Mouse (Mus musculus) ES-E14 (cell line): ENCODE results near the gene Tomm7. TPM values are rescaled to one million over a fixed set of nuclear protein-coding genes. Genes with fewer than 3 reads are reported as not detected.

Experiments
- DNase-seq: peaks from one replicate; pipeline ENCODE4 v3.0.0-alpha.2; 2013; ENCODE audit warnings: low read depth, low spot score
- H3K27ac ChIP-seq: 2 replicates; pipeline ENCODE4 v1.5.1; 2012; ENCODE audit warnings: low read depth, mild to moderate bottlenecking, low read length, moderate library complexity, mixed read lengths; ENCODE audit not compliant: poor library complexity, insufficient read depth, severe bottlenecking
- H3K36me3 ChIP-seq: 2 replicates; pipeline ENCODE4 v1.6.1; 2012; ENCODE audit warnings: mild to moderate bottlenecking, low read length, moderate library complexity, mixed read lengths; ENCODE audit not compliant: control insufficient read depth, poor library complexity, insufficient read depth, severe bottlenecking
- H3K4me1 ChIP-seq, 2 experiments: fragments of 150-350 bp in 1 of 2; sonication (generic) in 1 of 2; 2 replicates each; pipeline ENCODE4 v1.6.1; 2012; ENCODE audit warnings: low read length in 2 of 2, mild to moderate bottlenecking in 1 of 2, mixed read lengths in 1 of 2; ENCODE audit not compliant: control insufficient read depth in 2 of 2, insufficient read depth in 2 of 2, poor library complexity in 1 of 2
- H3K4me3 ChIP-seq, 2 experiments: fragments of 150-350 bp in 1 of 2; sonication (generic) in 1 of 2; 2 replicates each; pipeline ENCODE4 v1.5.1; 2012; ENCODE audit warnings: low read length in 2 of 2, low read depth in 1 of 2, mild to moderate bottlenecking in 1 of 2, mixed read lengths in 1 of 2; ENCODE audit not compliant: insufficient read depth in 1 of 2, poor library complexity in 1 of 2, severe bottlenecking in 1 of 2
- H3K9ac ChIP-seq: 2 replicates; pipeline ENCODE4 v1.6.1; 2012; ENCODE audit warnings: low read depth, mild to moderate bottlenecking, low read length, mixed read lengths; ENCODE audit not compliant: poor library complexity, insufficient read depth, severe bottlenecking
- H3K9me3 ChIP-seq: fragments of 150-350 bp; sonication (generic); 2 replicates; pipeline ENCODE4 v1.6.1; 2012; ENCODE audit warnings: low read depth, mild to moderate bottlenecking, low read length; ENCODE audit not compliant: control insufficient read depth, insufficient read depth
- CHD2 ChIP-seq: IDR thresholded peaks from 2 replicates; pipeline ENCODE4 v1.6.1; 2014; ENCODE audit warnings: mild to moderate bottlenecking, low read depth, low read length, inconsistent platforms
- HCFC1 ChIP-seq: IDR thresholded peaks from 2 replicates; pipeline ENCODE4 v1.6.1; 2012; ENCODE audit warnings: low read length, inconsistent platforms, borderline replicate concordance; ENCODE audit not compliant: insufficient read depth
- MAFK ChIP-seq: IDR thresholded peaks from 2 replicates; pipeline ENCODE4 v1.6.1; 2014; ENCODE audit warnings: mild to moderate bottlenecking, low read depth, low read length, inconsistent platforms; ENCODE audit not compliant: insufficient read depth
- ZC3H11A ChIP-seq: IDR thresholded peaks from 2 replicates; pipeline ENCODE4 v1.6.1; 2012; ENCODE audit warnings: low read depth, mild to moderate bottlenecking, inconsistent platforms, low read length, borderline replicate concordance
- ZNF384 ChIP-seq: IDR thresholded peaks from 2 replicates; pipeline ENCODE4 v1.6.1; 2012; ENCODE audit warnings: low read depth, low read length, inconsistent platforms
- in situ Hi-C, 2 experiments: fragments of 600-800 bp; cut with MboI; formaldehyde crosslinking; loops; one replicate each; pipeline ENCODE4 v1.15.1; 2025; ENCODE audit warnings: low sequenced_read_pairs in 2 of 2, inconsistent platforms in 1 of 2; ENCODE audit not compliant: unreplicated experiment in 2 of 2
- total RNA-seq: library from RNA; depleted of rRNA; stranded (reverse); fragments of 300-350 nt; gene quantifications from 2 replicates; pipeline ENCODE4 v1.2.3, GENCODE M21; 2012

Gene Tomm7
- total RNA-seq, 1 experiment: 230 TPM

- in situ Hi-C loops: no loop called here
- Histone ChIP-seq H3K27ac (no peak overlapping the region), H3K9ac (no peak overlapping the region), H3K4me3 (no peak overlapping the region), H3K9me3 (no peaks in the 10 kb centered on the region), H3K36me3 (no peaks in the 10 kb centered on the region), H3K4me1 (peaks cover 0 to 5% of the 10 kb centered on the region in 2 experiments; a peak in 1 of 4 replicates)
- TF ChIP-seq ZNF384: no peak
- no peak for TF ChIP-seq HCFC1
- no peak for TF ChIP-seq ZC3H11A
- no peak for TF ChIP-seq MAFK
- no peak for TF ChIP-seq CHD2
- peak; percentile 77 for DNase-seq
These were observed 17.5 kb downstream of the Tomm7 start for GRCm38 (mm10) chr5:23826321-23827004.

DNA sequence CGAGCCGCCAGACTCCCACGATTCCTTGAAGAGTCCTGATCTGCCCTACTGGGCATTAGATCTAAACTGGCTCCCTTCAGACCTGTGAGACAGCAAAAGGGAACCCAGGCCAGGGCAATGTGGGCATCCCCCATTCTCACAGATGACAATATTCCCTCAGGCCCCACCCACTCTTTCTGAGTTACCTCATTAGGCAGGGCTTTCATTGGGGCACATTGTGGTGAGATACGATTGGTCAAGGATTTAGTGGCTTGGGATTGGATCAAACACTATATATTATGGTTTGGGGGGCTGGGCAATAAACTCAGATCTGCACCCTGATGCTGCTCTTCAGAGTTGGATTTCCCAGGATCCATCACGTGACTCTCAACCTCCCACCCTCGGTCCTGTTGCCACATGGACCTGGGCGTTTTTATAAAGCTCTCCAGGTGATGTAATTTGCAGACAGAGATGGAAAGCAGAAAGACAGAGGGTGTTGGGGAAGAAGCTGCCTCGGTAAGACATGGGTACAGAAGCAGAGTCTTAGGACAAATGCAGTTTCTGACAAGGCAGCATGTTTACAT is 19.7 kb downstream of the Tomm7 start:
- DNase-seq: no peak
- peaks cover 0 to 5% of the 10 kb centered on the region in 2 experiments; a peak in 1 of 4 replicates for H3K4me1 ChIP-seq
- H3K36me3 ChIP-seq: no peaks in the 10 kb centered on the region; the same call in 1 of the 2 replicates
- in situ Hi-C loops: no loop called here
- TF ChIP-seq HCFC1 (no peak), MAFK (no peak), ZC3H11A (no peak), CHD2 (no peak), ZNF384 (no peak)
- H3K4me3 ChIP-seq: peak overlapping the region in 1 of 2 experiments; percentile 32; a peak in 2 of 4 replicates
- no peaks in the 10 kb centered on the region for H3K9me3 ChIP-seq
- H3K27ac ChIP-seq: no peak overlapping the region
- H3K9ac ChIP-seq: no peak overlapping the region

DNA sequence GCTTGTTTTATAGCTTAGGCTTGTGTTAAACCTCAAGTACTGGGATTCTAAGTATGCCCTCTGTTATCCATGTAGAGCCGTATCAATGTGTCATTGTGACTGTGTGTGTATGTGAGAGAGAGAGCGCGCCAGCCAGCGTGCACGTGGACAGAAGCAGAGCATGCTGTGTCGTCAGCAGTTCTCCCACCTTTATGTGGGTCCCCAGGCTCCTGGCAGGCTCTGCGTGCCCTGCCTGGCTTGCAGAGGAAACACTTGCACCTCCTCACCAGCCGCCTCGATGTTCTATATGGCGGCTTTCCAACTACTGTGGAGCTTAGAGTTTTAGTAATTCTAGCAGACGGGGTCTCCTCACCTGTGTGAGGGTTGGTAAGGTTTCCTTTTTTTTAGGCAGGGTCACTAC is 21.7 kb downstream of the Tomm7 start:
- H3K36me3 ChIP-seq: no peaks in the 10 kb centered on the region; the same call in 1 of the 2 replicates
- no peak overlapping the region for H3K27ac ChIP-seq
- TF ChIP-seq HCFC1: no peak
- TF ChIP-seq ZC3H11A: no peak
- no peak for TF ChIP-seq MAFK
- no peak for TF ChIP-seq CHD2
- H3K4me1 ChIP-seq: peaks cover 0 to 7% of the 10 kb centered on the region in 2 experiments; a peak in 2 of 4 replicates
- H3K4me3 ChIP-seq: no peak overlapping the region
- DNase-seq: no peak
- no peak overlapping the region for H3K9ac ChIP-seq
- in situ Hi-C loops: no loop called here
- H3K9me3 ChIP-seq: no peaks in the 10 kb centered on the region

DNA sequence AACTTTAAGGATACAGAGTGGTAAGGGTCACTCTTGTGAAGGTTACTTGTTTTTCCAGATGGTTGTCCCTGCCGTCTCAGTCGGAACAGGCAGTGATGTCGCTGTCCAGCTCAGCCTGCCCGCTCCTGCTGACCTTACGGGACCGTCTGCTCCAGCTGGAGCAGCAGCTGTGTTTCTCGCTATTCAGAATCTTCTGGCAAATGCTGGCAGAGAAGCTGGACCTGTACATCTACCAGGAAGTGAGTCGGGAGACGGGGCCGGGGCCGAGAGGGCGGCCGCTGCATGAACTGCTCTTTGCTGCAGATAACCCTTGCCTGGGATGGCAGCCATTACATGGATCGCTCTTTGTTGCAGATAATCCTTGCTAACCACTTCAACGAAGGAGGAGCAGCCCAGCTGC is 27.3 kb downstream of the Tomm7 start:
- TF ChIP-seq HCFC1: no peak
- no peak for TF ChIP-seq MAFK
- no peak for TF ChIP-seq CHD2
- H3K36me3 ChIP-seq: peaks cover 6% of the 10 kb centered on the region
- no peak overlapping the region for H3K27ac ChIP-seq
- H3K4me3 ChIP-seq: no peak overlapping the region
- no peak overlapping the region for H3K9ac ChIP-seq
- H3K4me1 ChIP-seq: peaks cover 0 to 2% of the 10 kb centered on the region in 2 experiments; a peak in 1 of 4 replicates
- DNase-seq: no peak
- H3K9me3 ChIP-seq: no peaks in the 10 kb centered on the region
- in situ Hi-C loops: no loop called here
